Mouse (Mus musculus) lung, embryonic 14.5 days (tissue): ENCODE results near the gene Aebp2. TPM values are rescaled to one million over a fixed set of nuclear protein-coding genes. Genes with fewer than 3 reads are reported as not detected.

Source experiments
- ATAC-seq: fragments of 200-750 bp; cut with Nextera tagmentation; 2 replicates; pipeline ENCODE4 v1.8.0; 2017; ENCODE audit warnings: mild to moderate bottlenecking, moderate TSS enrichment, moderate library complexity; ENCODE audit not compliant: insufficient read depth
- DNase-seq: peaks from one replicate; pipeline ENCODE4 v3.0.0-alpha.2; 2015
- H3K27ac ChIP-seq: fragments of 300-500 bp; sonication (generic); 2 replicates; pipeline ENCODE4 v1.5.1; 2014; ENCODE audit warnings: low read depth, mild to moderate bottlenecking, moderate library complexity
- H3K27me3 ChIP-seq: fragments of 300-500 bp; sonication (generic); 2 replicates; pipeline ENCODE4 v1.6.1; 2014; ENCODE audit warnings: low read length, control low read depth; ENCODE audit not compliant: insufficient read depth
- H3K36me3 ChIP-seq: fragments of 300-500 bp; sonication (generic); 2 replicates; pipeline ENCODE4 v1.6.1; 2014; ENCODE audit warnings: control low read depth; ENCODE audit not compliant: insufficient read depth
- H3K4me1 ChIP-seq: fragments of 300-500 bp; sonication (generic); 2 replicates; pipeline ENCODE4 v1.6.1; 2014; ENCODE audit warnings: antibody characterized with exemption, control low read depth; ENCODE audit not compliant: insufficient read depth
- H3K4me2 ChIP-seq: fragments of 300-500 bp; sonication (generic); 2 replicates; pipeline ENCODE4 v1.6.1; 2014; ENCODE audit warnings: mild to moderate bottlenecking
- H3K4me3 ChIP-seq: fragments of 300-500 bp; sonication (generic); 2 replicates; pipeline ENCODE4 v1.5.1; 2014; ENCODE audit warnings: low read depth, low read length
- H3K9ac ChIP-seq: fragments of 300-500 bp; sonication (generic); 2 replicates; pipeline ENCODE4 v1.6.1; 2014
- H3K9me3 ChIP-seq: fragments of 300-500 bp; sonication (generic); 2 replicates; pipeline ENCODE4 v1.6.1; 2016; ENCODE audit warnings: low read depth, low read length, control low read depth
- CTCF ChIP-seq: IDR thresholded peaks from 2 replicates; pipeline ENCODE4 v1.5.1; 2016; ENCODE audit warnings: antibody characterized with exemption, low read depth
- WGBS: fragments of 180-500 bp; shearing (Covaris S2); extraction: QIAGEN DNeasy Blood & Tissue Kit; methylation state at CpG from one replicate; pipeline ENCODE4 v1.1.7; 2014; 5-methylcytosine and 5-hydroxymethylcytosine counted together
- polyA plus RNA-seq: library from polyadenylated mRNA; unstranded; fragments of >200 nt; fragmentation: Nextera tagmentation; extraction: Ambion mirVana; gene quantifications from 2 replicates; pipeline ENCODE4 v1.2.1, GENCODE M21; 2014

Gene Aebp2
- polyA plus RNA-seq, 1 experiment from 2014 or later = 15.3 TPM

GRCm38 (mm10) chr6:140680713-140681112 lies 58.2 kb downstream of the Aebp2 start:
- WGBS = 62% methylated on average over 7 of the region's 7 CpGs
- Histone ChIP-seq H3K9me3 (no peaks in the 10 kb centered on the region), H3K4me3 (no peak overlapping the region), H3K27me3 (no peaks in the 10 kb centered on the region), H3K4me1 (peaks cover 11% of the 10 kb centered on the region; the same call in 1 of the 2 replicates), H3K4me2 (no peak overlapping the region), H3K36me3 (no peaks in the 10 kb centered on the region), H3K27ac (no peak overlapping the region), H3K9ac (no peak overlapping the region)
- no peak for ATAC-seq
- no peak for DNase-seq
- no peak for TF ChIP-seq CTCF

DNA sequence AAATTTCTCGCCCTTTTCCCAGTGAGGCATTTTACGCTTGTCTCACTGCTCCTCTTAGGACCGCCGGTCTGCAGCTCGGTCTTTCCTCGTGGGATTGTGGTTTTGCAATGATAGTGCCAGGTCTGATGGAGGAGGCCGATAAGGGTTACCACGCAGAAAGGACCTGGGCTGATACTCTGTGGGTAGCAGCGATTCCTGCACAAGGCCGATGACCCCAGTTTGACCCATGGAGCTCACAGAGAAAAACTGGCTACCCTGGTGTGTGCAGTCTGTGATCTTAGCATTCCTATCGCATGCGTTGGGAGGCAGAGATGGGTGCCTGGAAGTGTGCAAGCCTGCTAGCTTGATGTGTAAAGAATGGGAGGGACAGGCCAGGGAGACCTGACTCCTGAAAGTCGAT lies 60.4 kb downstream of the Aebp2 start:
- peaks cover 11% of the 10 kb centered on the region; the same call in 1 of the 2 replicates for H3K4me1 ChIP-seq

GRCm38 (mm10) chr6:140684403-140684802 lies 61.9 kb downstream of the Aebp2 start:
- no peaks in the 10 kb centered on the region for H3K9me3 ChIP-seq
- H3K4me2 ChIP-seq = no peak overlapping the region
- no peak for TF ChIP-seq CTCF
- H3K9ac ChIP-seq = no peak overlapping the region
- H3K36me3 ChIP-seq = no peaks in the 10 kb centered on the region
- no peaks in the 10 kb centered on the region for H3K4me1 ChIP-seq
- ATAC-seq (no peak), DNase-seq (no peak)
- H3K4me3 ChIP-seq = no peak overlapping the region
- no peak overlapping the region for H3K27ac ChIP-seq
- H3K27me3 ChIP-seq = no peaks in the 10 kb centered on the region
- 87% methylated on average over 11 of the region's 11 CpGs for WGBS

More for the DNA sequence above, 60.4 kb downstream of the Aebp2 start:
- no peaks in the 10 kb centered on the region for H3K9me3 ChIP-seq
- ATAC-seq (no peak; the same call in 1 of the 2 replicates), DNase-seq (peak; percentile 50)
- 34% methylated on average over 13 of the region's 13 CpGs for WGBS
- no peak overlapping the region for H3K27ac ChIP-seq
- H3K4me2 ChIP-seq = no peak overlapping the region
- no peak overlapping the region for H3K4me3 ChIP-seq
- H3K36me3 ChIP-seq = no peaks in the 10 kb centered on the region
- H3K9ac ChIP-seq = no peak overlapping the region
- H3K27me3 ChIP-seq = no peaks in the 10 kb centered on the region
- no peak for TF ChIP-seq CTCF

DNA sequence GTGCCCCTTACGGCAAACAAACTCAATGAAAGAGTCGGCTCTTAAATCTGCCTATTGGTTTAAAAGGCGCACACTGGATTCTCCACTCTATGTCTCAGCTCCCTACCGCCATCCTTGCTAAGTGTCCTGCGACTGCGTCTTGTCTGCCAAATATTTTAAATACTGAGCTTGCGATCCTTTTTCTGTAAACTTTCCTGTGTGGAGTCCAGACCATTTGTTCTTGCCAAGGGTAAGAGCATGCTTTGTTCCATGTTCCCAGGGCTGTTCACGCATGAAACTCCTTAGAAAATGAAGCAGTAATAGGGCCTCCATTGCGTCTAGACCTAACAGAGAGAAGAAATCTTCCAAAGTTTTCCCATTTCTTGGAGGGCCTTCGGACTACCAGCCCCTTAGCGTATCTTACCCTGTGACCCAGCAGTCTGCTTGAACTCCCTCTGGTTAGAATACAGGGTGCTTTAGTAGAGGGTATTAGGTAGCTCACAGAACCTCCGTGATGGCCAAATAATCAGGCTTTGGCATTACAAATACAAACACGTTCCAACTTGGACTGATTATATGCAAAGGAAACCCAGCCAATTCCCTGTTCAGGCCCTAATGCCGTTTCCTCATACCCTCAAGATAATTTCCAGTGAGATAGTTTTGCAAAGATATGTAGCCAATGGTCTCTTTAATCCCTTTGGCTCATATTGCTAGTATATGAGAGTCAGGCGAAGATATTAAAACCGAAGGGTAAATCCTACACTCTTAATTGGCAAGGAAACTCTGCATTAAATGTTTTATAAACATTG lies 67.3 kb downstream of the Aebp2 start:
- DNase-seq (peak; percentile 76), ATAC-seq (peak; percentile 67)
- Histone ChIP-seq H3K9me3 (no peaks in the 10 kb centered on the region), H3K36me3 (no peaks in the 10 kb centered on the region), H3K9ac (no peak overlapping the region), H3K27ac (peak overlapping the region; percentile 72), H3K4me1 (no peaks in the 10 kb centered on the region), H3K4me3 (no peak overlapping the region), H3K4me2 (no peak overlapping the region), H3K27me3 (no peaks in the 10 kb centered on the region)
- TF ChIP-seq CTCF = no peak
- 57% methylated on average over 16 of the region's 16 CpGs for WGBS

DNA sequence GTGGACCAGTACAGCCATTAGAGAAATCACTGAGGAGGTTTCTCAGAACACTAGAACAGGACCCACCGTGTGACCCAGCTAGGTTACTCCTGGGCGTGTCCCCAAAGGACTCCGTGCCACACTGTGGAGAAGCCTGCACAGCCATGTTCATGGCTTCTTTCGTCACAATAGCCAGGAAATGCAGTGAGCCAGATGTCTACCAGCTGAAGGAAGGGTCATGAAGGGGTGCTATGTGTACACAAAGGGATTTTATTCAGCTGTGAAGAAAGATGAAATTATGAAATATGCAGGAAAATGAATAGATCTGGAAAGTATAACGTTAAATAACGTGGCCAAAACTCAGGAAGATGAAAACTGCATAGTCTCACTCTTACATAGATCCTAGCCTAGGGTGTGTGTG lies 69.7 kb downstream of the Aebp2 start:
- TF ChIP-seq CTCF = no peak
- H3K27ac ChIP-seq = no peak overlapping the region
- no peak overlapping the region for H3K4me2 ChIP-seq
- no peak overlapping the region for H3K9ac ChIP-seq
- no peaks in the 10 kb centered on the region for H3K9me3 ChIP-seq
- DNase-seq (no peak), ATAC-seq (no peak)
- 67% methylated on average over 6 of the region's 6 CpGs for WGBS
- no peaks in the 10 kb centered on the region for H3K4me1 ChIP-seq
- H3K4me3 ChIP-seq = no peak overlapping the region
- no peaks in the 10 kb centered on the region for H3K36me3 ChIP-seq
- H3K27me3 ChIP-seq = no peaks in the 10 kb centered on the region

GRCm38 (mm10) chr6:140696192-140696879 lies 73.9 kb downstream of the Aebp2 start:
- TF ChIP-seq CTCF = no peak
- ATAC-seq (no peak), DNase-seq (no peak)
- no peak overlapping the region for H3K4me3 ChIP-seq
- H3K36me3 ChIP-seq = no peaks in the 10 kb centered on the region
- H3K27me3 ChIP-seq = no peaks in the 10 kb centered on the region
- no peaks in the 10 kb centered on the region for H3K9me3 ChIP-seq
- no peak overlapping the region for H3K9ac ChIP-seq
- 71% methylated on average over 12 of the region's 12 CpGs for WGBS
- no peak overlapping the region for H3K27ac ChIP-seq
- H3K4me2 ChIP-seq = no peak overlapping the region
- no peaks in the 10 kb centered on the region for H3K4me1 ChIP-seq

DNA sequence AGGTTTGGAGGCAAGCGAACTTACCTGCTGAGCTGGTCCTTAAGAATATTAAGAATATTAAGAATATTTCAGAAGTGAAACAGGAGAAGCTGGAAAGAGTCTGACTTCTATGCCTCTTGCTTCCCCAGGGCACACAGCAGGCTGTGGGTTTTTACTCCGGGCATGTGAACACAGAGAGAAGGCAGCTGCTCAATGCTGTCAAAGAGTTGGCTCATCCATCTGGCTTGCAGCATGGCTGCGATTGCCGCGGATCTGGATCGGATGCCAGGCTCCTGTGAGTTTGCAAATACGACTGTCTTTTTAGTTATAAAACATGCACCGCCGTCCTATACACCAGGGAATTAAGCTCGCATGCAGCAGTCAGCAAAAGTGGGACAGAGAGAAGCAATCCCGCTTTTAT lies 75.5 kb downstream of the Aebp2 start:
- Histone ChIP-seq H3K9ac (no peak overlapping the region), H3K9me3 (no peaks in the 10 kb centered on the region), H3K27me3 (no peaks in the 10 kb centered on the region), H3K4me1 (no peaks in the 10 kb centered on the region), H3K4me3 (no peak overlapping the region), H3K36me3 (no peaks in the 10 kb centered on the region), H3K4me2 (no peak overlapping the region), H3K27ac (no peak overlapping the region)
- ATAC-seq (no peak), DNase-seq (peak; percentile 53)
- no peak for TF ChIP-seq CTCF
- WGBS = 79% methylated on average over 11 of the region's 11 CpGs
